Mouse (Mus musculus): ENCODE results near the gene Nat8f4.
"Not testable (repeated sequence)": the region's sequence is repeated elsewhere in the genome, so short reads cannot be mapped to it uniquely, and the experiment has no call there.

The Nat8f4 gene

DNA sequence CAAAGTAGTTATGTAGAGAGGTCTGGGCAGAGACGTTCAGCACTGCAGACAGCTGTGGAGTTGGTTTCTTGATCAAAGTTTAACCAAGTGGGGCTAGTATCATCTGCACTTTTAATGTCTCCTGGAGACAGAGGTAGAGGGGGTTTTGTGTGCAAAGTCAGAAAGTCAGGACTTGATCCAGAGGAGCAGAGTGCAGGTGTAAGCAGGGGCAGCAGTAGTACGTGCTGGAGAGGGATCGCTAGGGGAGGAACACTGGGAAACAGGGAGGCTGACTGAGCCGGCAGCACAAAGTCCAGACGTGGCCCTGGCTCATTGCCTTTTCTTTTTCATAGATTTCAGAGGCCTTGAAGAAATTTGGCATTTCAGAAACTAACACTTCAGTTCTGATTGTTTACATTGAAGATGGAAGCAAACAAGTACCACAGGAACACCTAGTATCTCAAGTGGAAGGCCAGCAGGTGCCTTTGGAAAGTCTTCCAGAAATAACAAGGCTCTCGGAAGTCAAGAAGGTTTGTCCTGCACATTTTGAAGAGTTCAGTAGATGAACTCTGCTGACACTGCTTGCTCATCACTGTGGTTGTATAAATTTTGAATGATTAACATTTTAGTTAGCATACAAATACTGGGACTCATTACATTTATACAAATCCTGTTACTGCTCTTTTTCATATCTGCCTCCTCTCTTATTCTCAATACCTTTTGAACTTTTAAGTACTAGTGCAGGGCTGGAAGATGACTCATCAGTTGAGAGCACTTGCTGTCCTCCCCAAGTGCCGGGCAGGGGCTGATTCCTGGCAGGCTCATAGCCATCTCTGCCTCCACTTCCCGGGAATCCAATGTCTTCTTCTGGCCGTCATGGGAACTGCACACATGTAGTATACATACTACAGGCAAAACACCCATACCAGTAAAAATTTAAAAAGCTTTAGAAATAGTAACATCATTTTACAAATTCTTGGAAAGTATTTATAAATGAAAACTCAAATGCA, 23.1 kb upstream of the Nat8f4 start:
- Histone ChIP-seq H3K36me3 (ENCODE audit: insufficient read depth, low read length) (peaks cover 75% of the 10 kb centered on the region), H3K27me3 (ENCODE audit: insufficient read depth, low read length) (no peaks in the 10 kb centered on the region), H3K4me3 (replicated peaks; ENCODE audit: low read length) (no peak overlapping the region), H3K9me3 (ENCODE audit: low read length) (no peaks in the 10 kb centered on the region), H3K4me1 (replicated peaks; ENCODE audit: low read depth, low read length) (no peaks in the 10 kb centered on the region)
- no peak for TF ChIP-seq NANOG (IDR thresholded peaks at IDR 0.05; ENCODE audit: borderline replicate concordance, low read length)

DNA sequence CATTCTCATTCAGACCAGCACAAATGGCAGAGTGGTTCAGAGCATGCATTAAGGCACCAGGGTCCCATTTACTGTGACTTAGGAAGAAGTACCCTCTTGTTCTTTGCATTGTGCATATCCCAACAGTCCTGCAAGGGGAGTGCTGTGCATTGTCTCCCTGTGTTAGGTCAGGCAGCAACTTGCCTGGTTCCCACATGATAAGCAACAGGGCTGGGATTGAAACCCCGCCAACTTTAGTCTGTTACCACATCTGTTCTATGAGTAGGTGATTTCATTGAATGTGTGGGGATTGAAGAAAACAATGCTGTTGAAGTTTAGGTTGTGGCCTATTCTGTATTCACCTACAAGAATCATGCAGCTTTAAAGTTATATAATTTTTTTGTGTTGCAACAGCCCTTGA, 22.0 kb upstream of the Nat8f4 start:
- H3K36me3 ChIP-seq (ENCODE audit: insufficient read depth, low read length): peaks cover 83% of the 10 kb centered on the region
- no peaks in the 10 kb centered on the region for H3K27me3 ChIP-seq (ENCODE audit: insufficient read depth, low read length)
- H3K4me1 ChIP-seq (replicated peaks; ENCODE audit: low read depth, low read length): no peaks in the 10 kb centered on the region
- H3K4me3 ChIP-seq (replicated peaks; ENCODE audit: low read length): no peak overlapping the region
- TF ChIP-seq CTCF (conservative IDR thresholded peaks at IDR 0.05; ENCODE audit: low read length) (no peak), POU5F1 (IDR thresholded peaks at IDR 0.05; ENCODE audit: borderline replicate concordance, low read length) (no peak), NANOG (IDR thresholded peaks at IDR 0.05; ENCODE audit: borderline replicate concordance, low read length) (no peak)
- no peaks in the 10 kb centered on the region for H3K9me3 ChIP-seq (ENCODE audit: low read length)

- no peaks in the 10 kb centered on the region for H3K9me3 ChIP-seq (ENCODE audit: low read length)
- no peaks in the 10 kb centered on the region for H3K27me3 ChIP-seq (ENCODE audit: insufficient read depth, low read length)
- H3K36me3 ChIP-seq (ENCODE audit: insufficient read depth, low read length): peaks cover 83% of the 10 kb centered on the region
- peaks cover 5% of the 10 kb centered on the region; the same call in 1 of the 2 replicates for H3K4me1 ChIP-seq (replicated peaks; ENCODE audit: low read depth, low read length)
- no peak overlapping the region for H3K4me3 ChIP-seq (replicated peaks; ENCODE audit: low read length)
- TF ChIP-seq NANOG (IDR thresholded peaks at IDR 0.05; ENCODE audit: borderline replicate concordance, low read length) (no peak), CTCF (conservative IDR thresholded peaks at IDR 0.05; ENCODE audit: low read length) (no peak), POU5F1 (IDR thresholded peaks at IDR 0.05; ENCODE audit: borderline replicate concordance, low read length) (no peak)
These were observed 19.0 kb upstream of the Nat8f4 start for GRCm38 (mm10) chr6:85923643-85924042.

GRCm38 (mm10) chr6:85919401-85919800, 14.7 kb upstream of the Nat8f4 start:
- no peak overlapping the region for H3K4me3 ChIP-seq (replicated peaks; ENCODE audit: low read length)
- no peaks in the 10 kb centered on the region for H3K27me3 ChIP-seq (ENCODE audit: insufficient read depth, low read length)
- TF ChIP-seq CTCF (conservative IDR thresholded peaks at IDR 0.05; ENCODE audit: low read length) (no peak), NANOG (IDR thresholded peaks at IDR 0.05; ENCODE audit: borderline replicate concordance, low read length) (no peak), POU5F1 (IDR thresholded peaks at IDR 0.05; ENCODE audit: borderline replicate concordance, low read length) (no peak)
- peaks cover 20% of the 10 kb centered on the region for H3K4me1 ChIP-seq (replicated peaks; ENCODE audit: low read depth, low read length)
- peaks cover 42% of the 10 kb centered on the region for H3K36me3 ChIP-seq (ENCODE audit: insufficient read depth, low read length)
- no peaks in the 10 kb centered on the region for H3K9me3 ChIP-seq (ENCODE audit: low read length)

- not testable (repeated sequence) for H3K4me3 ChIP-seq (replicated peaks; ENCODE audit: low read length); H3K27me3 ChIP-seq (ENCODE audit: insufficient read depth, low read length); H3K9me3 ChIP-seq (ENCODE audit: low read length)
- Histone ChIP-seq H3K36me3 (ENCODE audit: insufficient read depth, low read length) (peaks cover 34% of the 10 kb centered on the region), H3K4me1 (replicated peaks; ENCODE audit: low read depth, low read length) (peaks cover 20% of the 10 kb centered on the region)
These were observed 13.7 kb upstream of the Nat8f4 start for GRCm38 (mm10) chr6:85918341-85918740.

- TF ChIP-seq CTCF (conservative IDR thresholded peaks at IDR 0.05; ENCODE audit: low read length): no peak
- no peak for TF ChIP-seq POU5F1 (IDR thresholded peaks at IDR 0.05; ENCODE audit: borderline replicate concordance, low read length)
- no peak for TF ChIP-seq NANOG (IDR thresholded peaks at IDR 0.05; ENCODE audit: borderline replicate concordance, low read length)
These were observed 11.9 kb upstream of the Nat8f4 start for GRCm38 (mm10) chr6:85916596-85916995.

GRCm38 (mm10) chr6:85915539-85916513, 11.1 kb upstream of the Nat8f4 start, which contains the start of gene Nat8f1:
TSS of gene Nat8f1 (minus strand) at chr6:85915687.
- not testable (repeated sequence) for H3K9me3 ChIP-seq (ENCODE audit: low read length)

More at GRCm38 (mm10) chr6:85916596-85916995, 11.9 kb upstream of the Nat8f4 start:
- Histone ChIP-seq H3K4me3 (replicated peaks; ENCODE audit: low read length) (peak overlapping the region; percentile 84), H3K27me3 (ENCODE audit: insufficient read depth, low read length) (no peaks in the 10 kb centered on the region), H3K9me3 (ENCODE audit: low read length) (no peaks in the 10 kb centered on the region), H3K36me3 (ENCODE audit: insufficient read depth, low read length) (peaks cover 20% of the 10 kb centered on the region), H3K4me1 (replicated peaks; ENCODE audit: low read depth, low read length) (peaks cover 20% of the 10 kb centered on the region)

GRCm38 (mm10) chr6:85915141-85915538, 10.5 kb upstream of the Nat8f4 start:
- Histone ChIP-seq H3K4me3 (replicated peaks; ENCODE audit: low read length) (peak overlapping the region; percentile 84), H3K36me3 (ENCODE audit: insufficient read depth, low read length) (peaks cover 5% of the 10 kb centered on the region; the same call in 1 of the 2 replicates)

More at GRCm38 (mm10) chr6:85915539-85916513, 11.1 kb upstream of the Nat8f4 start, which contains the start of gene Nat8f1:
- peak; percentile 61 for TF ChIP-seq NANOG (IDR thresholded peaks at IDR 0.05; ENCODE audit: borderline replicate concordance, low read length)
- Histone ChIP-seq H3K4me1 (replicated peaks; ENCODE audit: low read depth, low read length) (peaks cover 20% of the 10 kb centered on the region), H3K36me3 (ENCODE audit: insufficient read depth, low read length) (peaks cover 12% of the 10 kb centered on the region), H3K4me3 (replicated peaks; ENCODE audit: low read length) (peak within 1 kb of the TSS; percentile 84)
- not testable (repeated sequence) for H3K27me3 ChIP-seq (ENCODE audit: insufficient read depth, low read length)

More at GRCm38 (mm10) chr6:85915141-85915538, 10.5 kb upstream of the Nat8f4 start:
- Histone ChIP-seq H3K9me3 (ENCODE audit: low read length) (no peaks in the 10 kb centered on the region), H3K27me3 (ENCODE audit: insufficient read depth, low read length) (0 out of 2 replicates have a peak, but pooled peaks cover 3% of the 10 kb centered on the region), H3K4me1 (replicated peaks; ENCODE audit: low read depth, low read length) (peaks cover 16% of the 10 kb centered on the region)
- TF ChIP-seq POU5F1 (IDR thresholded peaks at IDR 0.05; ENCODE audit: borderline replicate concordance, low read length) (no peak), CTCF (conservative IDR thresholded peaks at IDR 0.05; ENCODE audit: low read length) (no peak), NANOG (IDR thresholded peaks at IDR 0.05; ENCODE audit: borderline replicate concordance, low read length) (no peak)

All from E14TG2a.4 (cell line).